Mouse (Mus musculus): ENCODE measurements around the gene Podxl.
A peak's percentile ranks its signal among the peaks of the same experiment; 100 is the strongest.
"Not testable (repeated sequence)": the region's sequence is repeated elsewhere in the genome, so short reads cannot be mapped to it uniquely, and the experiment has no call there.

Podxl gene

GRCm38 (mm10) chr6:31564901-31565391 is 1.2 kb upstream of the Podxl start:
- DNase-seq = no peak

- no peak for DNase-seq
These were observed 376 bp upstream of the Podxl start for GRCm38 (mm10) chr6:31564182-31564531.

- DNase-seq = no peak
These were observed 1.3 kb downstream of the Podxl start for GRCm38 (mm10) chr6:31562371-31563080.

GRCm38 (mm10) chr6:31561948-31562347 is 1.8 kb downstream of the Podxl start:
- not testable (repeated sequence) for DNase-seq

GRCm38 (mm10) chr6:31560138-31560959 is 3.4 kb downstream of the Podxl start:
- no peak for DNase-seq

GRCm38 (mm10) chr6:31556460-31557100 is 7.2 kb downstream of the Podxl start:
- DNase-seq = no peak

GRCm38 (mm10) chr6:31550876-31551532 is 12.8 kb downstream of the Podxl start:
- no peak for DNase-seq

GRCm38 (mm10) chr6:31549361-31550051 is 14.3 kb downstream of the Podxl start:
- no peak for DNase-seq

- no peak for DNase-seq
These were observed 19.5 kb downstream of the Podxl start for GRCm38 (mm10) chr6:31544318-31544717.

- DNase-seq = no peak
These were observed 23.8 kb downstream of the Podxl start for GRCm38 (mm10) chr6:31540018-31540417.

- no peak for DNase-seq
These were observed 25.7 kb downstream of the Podxl start for GRCm38 (mm10) chr6:31538112-31538511.

GRCm38 (mm10) chr6:31537193-31537592 is 26.6 kb downstream of the Podxl start:
- DNase-seq = no peak

- DNase-seq = no peak
These were observed 29.1 kb downstream of the Podxl start for GRCm38 (mm10) chr6:31534705-31535104.

- no peak for DNase-seq
These were observed 31.9 kb downstream of the Podxl start for GRCm38 (mm10) chr6:31531880-31532279.

GRCm38 (mm10) chr6:31528339-31528738 is 35.4 kb downstream of the Podxl start:
- DNase-seq = no peak

GRCm38 (mm10) chr6:31527897-31528296 is 35.9 kb downstream of the Podxl start:
- DNase-seq = peak in 1 of 2 experiments; percentile 24

- DNase-seq = no peak
These were observed 36.9 kb downstream of the Podxl start for GRCm38 (mm10) chr6:31526929-31527328.

GRCm38 (mm10) chr6:31525231-31525900 is 38.4 kb downstream of the Podxl start:
- peak; percentile 29 to 48 for DNase-seq

- no peak for DNase-seq
These were observed 39.1 kb downstream of the Podxl start for GRCm38 (mm10) chr6:31524647-31525046.

- DNase-seq = no peak
These were observed 39.7 kb downstream of the Podxl start for GRCm38 (mm10) chr6:31524121-31524520.

- DNase-seq = no peak
These were observed 40.1 kb downstream of the Podxl start for GRCm38 (mm10) chr6:31523657-31524056.

GRCm38 (mm10) chr6:31523039-31523438 is 40.7 kb downstream of the Podxl start:
- DNase-seq = no peak
